8 mouse cellular contexts compared by ENCODE assay signal in genomic region chr11:102405544-102406285, GRCm38 (mm10). TPM values are rescaled to one million over a fixed set of nuclear protein-coding genes. Genes with fewer than 3 reads are reported as not detected.
DNase-seq lines count a peak whose midpoint lies in the region; ATAC-seq and TF ChIP-seq lines count a peak whose summit lies in the region.
"Had no signal": no experiment of that assay in that cellular context is flagged by ENCODE, and none has a peak within 500 bp of the region (broad histone marks: within the 10 kb centered on the region; RNA-seq: fewer than 3 reads in every experiment).

No protein-coding gene starts in this region.

- 86% methylated on average over 11 of the region's 11 CpGs for WGBS in kidney, embryonic 16.5 days
- 84% methylated on average over 11 of the region's 11 CpGs for WGBS in embryonic facial prominence, embryonic 13.5 days
- 89% methylated on average over 11 of the region's 11 CpGs for WGBS in hindbrain, postnatal 0 days
- 86% methylated on average over 11 of the region's 11 CpGs for WGBS in neural tube, embryonic 12.5 days

- H3K4me2 ChIP-seq in kidney, embryonic 16.5 days (replicated peaks; ENCODE audit: low read depth, low read length), result peak overlapping the region; percentile 72
- peak overlapping the region; percentile 94 for H3K4me2 ChIP-seq in embryonic facial prominence, embryonic 13.5 days
- peak overlapping the region; percentile 73 for H3K4me2 ChIP-seq in hindbrain, postnatal 0 days (ENCODE audit: low read depth, low read length)
- peak overlapping the region; percentile 90 for H3K4me2 ChIP-seq in neural tube, embryonic 12.5 days (replicated peaks)

- no peak for ATAC-seq in kidney, embryonic 16.5 days (ENCODE audit: low FRiP score, low TSS enrichment)
- no peak for ATAC-seq in embryonic facial prominence, embryonic 13.5 days (ENCODE audit: insufficient number of reproducible peaks, insufficient read depth, low FRiP score, low TSS enrichment, low read depth)
- ATAC-seq in hindbrain, postnatal 0 days, result no peak
- no peak for ATAC-seq in neural tube, embryonic 12.5 days (ENCODE audit: low FRiP score, low read depth)
- ATAC-seq in erythroid progenitor cell, adult 5-6 weeks (replicated peaks; ENCODE audit: low FRiP score, poor library complexity, severe bottlenecking), result no peak

- H3K9ac ChIP-seq in kidney, embryonic 16.5 days (replicated peaks; ENCODE audit: low read length), result peak overlapping the region; percentile 92
- H3K9ac ChIP-seq in embryonic facial prominence, embryonic 13.5 days, result peak overlapping the region; percentile 88
- peak overlapping the region; percentile 69; the same call in 1 of the 2 replicates for H3K9ac ChIP-seq in hindbrain, postnatal 0 days (replicated peaks; ENCODE audit: low read length)
- no peak overlapping the region for H3K9ac ChIP-seq in neural tube, embryonic 12.5 days

- no peak overlapping the region for H3K27ac ChIP-seq in kidney, embryonic 16.5 days (ENCODE audit: low read length)
- H3K27ac ChIP-seq in embryonic facial prominence, embryonic 13.5 days, result no peak overlapping the region
- H3K27ac ChIP-seq in hindbrain, postnatal 0 days, result no peak overlapping the region
- no peak overlapping the region for H3K27ac ChIP-seq in neural tube, embryonic 12.5 days

- H3K27me3 ChIP-seq in kidney, embryonic 16.5 days (ENCODE audit: insufficient read depth, low read length), result peaks cover 4% of the 10 kb centered on the region; the same call in 1 of the 2 replicates
- peaks cover 20% of the 10 kb centered on the region for H3K27me3 ChIP-seq in embryonic facial prominence, embryonic 13.5 days
- no peaks in the 10 kb centered on the region for H3K27me3 ChIP-seq in hindbrain, postnatal 0 days (ENCODE audit: insufficient read depth, low read length)
- peaks cover 5% of the 10 kb centered on the region; the same call in 1 of the 2 replicates for H3K27me3 ChIP-seq in neural tube, embryonic 12.5 days (replicated peaks)

- H3K9me3 ChIP-seq in kidney, embryonic 16.5 days (ENCODE audit: low read length), result no peaks in the 10 kb centered on the region
- H3K9me3 ChIP-seq in embryonic facial prominence, embryonic 13.5 days, result no peaks in the 10 kb centered on the region
- H3K9me3 ChIP-seq in hindbrain, postnatal 0 days (ENCODE audit: low read length), result no peaks in the 10 kb centered on the region
- no peaks in the 10 kb centered on the region for H3K9me3 ChIP-seq in neural tube, embryonic 12.5 days

- H3K36me3 ChIP-seq in kidney, embryonic 16.5 days (ENCODE audit: insufficient read depth, low read length), result peaks cover 21% of the 10 kb centered on the region
- H3K36me3 ChIP-seq in embryonic facial prominence, embryonic 13.5 days, result peaks cover 36% of the 10 kb centered on the region
- peaks cover 33% of the 10 kb centered on the region for H3K36me3 ChIP-seq in hindbrain, postnatal 0 days (ENCODE audit: insufficient read depth, low read length)
- H3K36me3 ChIP-seq in neural tube, embryonic 12.5 days, result peaks cover 37% of the 10 kb centered on the region

- peak overlapping the region; percentile 79 for H3K4me3 ChIP-seq in kidney, embryonic 16.5 days (ENCODE audit: low read length)
- peak overlapping the region; percentile 84 for H3K4me3 ChIP-seq in embryonic facial prominence, embryonic 13.5 days
- H3K4me3 ChIP-seq in hindbrain, postnatal 0 days (ENCODE audit: low read length), result no peak overlapping the region
- H3K4me3 ChIP-seq in neural tube, embryonic 12.5 days, result no peak overlapping the region

- DNase-seq in kidney, postnatal 14 days, result no peak
- DNase-seq in hindbrain, postnatal 0 days (ENCODE audit: low spot score), result no peak
- DNase-seq in thymus, postnatal 10 days (ENCODE audit: low spot score in 2 of 2), result no peak
- DNase-seq: lung, postnatal 14 days had no signal

- peaks cover 26% of the 10 kb centered on the region for H3K4me1 ChIP-seq in kidney, embryonic 16.5 days (ENCODE audit: insufficient read depth, low read length)
- peaks cover 29% of the 10 kb centered on the region for H3K4me1 ChIP-seq in embryonic facial prominence, embryonic 13.5 days
- H3K4me1 ChIP-seq in hindbrain, postnatal 0 days (ENCODE audit: insufficient read depth, low read length), result peaks cover 17% of the 10 kb centered on the region
- H3K4me1 ChIP-seq in neural tube, embryonic 12.5 days, result peaks cover 46% of the 10 kb centered on the region

- TF ChIP-seq CTCF in hindbrain, postnatal 0 days (IDR thresholded peaks at IDR 0.05; ENCODE audit: low read depth), result no peak

RNA-seq across cellular contexts. Expression of gene Slc25a39, which starts 2.0 kb away (rescaled TPM):
- polyA plus RNA-seq in kidney, embryonic 16.5 days (2015; fragmentation: Nextera tagmentation; extraction: Ambion mirVana), result 337 and 360 TPM in 2 replicates
- polyA plus RNA-seq in embryonic facial prominence, embryonic 13.5 days (2015; fragmentation: Nextera tagmentation; extraction: Ambion mirVana), result 191 and 195 TPM in 2 replicates
- 169 and 194 TPM in 2 replicates for total RNA-seq in hindbrain, postnatal 0 days (2014; rRNA removed)
- 165 and 176 TPM in 2 replicates for polyA plus RNA-seq in hindbrain, postnatal 0 days (2015; fragmentation: Nextera tagmentation; extraction: Ambion mirVana)
- 148 and 162 TPM in 2 replicates for polyA plus RNA-seq in neural tube, embryonic 12.5 days (2016; fragmentation: Nextera tagmentation; extraction: Ambion mirVana)
- 211 and 271 TPM in 2 replicates for total RNA-seq in erythroid progenitor cell, adult 5-6 weeks (2015; ENCODE audit: low replicate concordance)
- 78.9 and 80.8 TPM in 2 replicates for total RNA-seq in erythroid progenitor cell, adult 5-6 weeks (2017; ENCODE audit: low replicate concordance)

RNA-seq across cellular contexts. Expression of gene Rundc3a, which starts 12.5 kb away (rescaled TPM):
- 3.3 and 3.9 TPM in 2 replicates for polyA plus RNA-seq in kidney, embryonic 16.5 days (2015; fragmentation: Nextera tagmentation; extraction: Ambion mirVana)
- polyA plus RNA-seq in embryonic facial prominence, embryonic 13.5 days (2015; fragmentation: Nextera tagmentation; extraction: Ambion mirVana), result 3.6 and 5.2 TPM in 2 replicates
- total RNA-seq in hindbrain, postnatal 0 days (2014; rRNA removed), result 310 and 349 TPM in 2 replicates
- polyA plus RNA-seq in hindbrain, postnatal 0 days (2015; fragmentation: Nextera tagmentation; extraction: Ambion mirVana), result 114 and 125 TPM in 2 replicates
- 152 and 171 TPM in 2 replicates for polyA plus RNA-seq in neural tube, embryonic 12.5 days (2016; fragmentation: Nextera tagmentation; extraction: Ambion mirVana)
- total RNA-seq in erythroid progenitor cell, adult 5-6 weeks (2015; ENCODE audit: low replicate concordance), result not detected in 2 replicates
- total RNA-seq in erythroid progenitor cell, adult 5-6 weeks (2017; ENCODE audit: low replicate concordance), result not detected in 2 replicates

RNA-seq across cellular contexts. Expression of gene Grn, which starts 24.4 kb away (rescaled TPM):
- 208 and 213 TPM in 2 replicates for polyA plus RNA-seq in kidney, embryonic 16.5 days (2015; fragmentation: Nextera tagmentation; extraction: Ambion mirVana)
- 124 and 126 TPM in 2 replicates for polyA plus RNA-seq in embryonic facial prominence, embryonic 13.5 days (2015; fragmentation: Nextera tagmentation; extraction: Ambion mirVana)
- 85.6 and 98.5 TPM in 2 replicates for total RNA-seq in hindbrain, postnatal 0 days (2014; rRNA removed)
- 98.4 and 104 TPM in 2 replicates for polyA plus RNA-seq in hindbrain, postnatal 0 days (2015; fragmentation: Nextera tagmentation; extraction: Ambion mirVana)
- polyA plus RNA-seq in neural tube, embryonic 12.5 days (2016; fragmentation: Nextera tagmentation; extraction: Ambion mirVana), result 75.2 and 86.1 TPM in 2 replicates
- total RNA-seq in erythroid progenitor cell, adult 5-6 weeks (2015; ENCODE audit: low replicate concordance), result 90.1 and 125 TPM in 2 replicates
- 38.5 and 49.9 TPM in 2 replicates for total RNA-seq in erythroid progenitor cell, adult 5-6 weeks (2017; ENCODE audit: low replicate concordance)

RNA-seq across cellular contexts. Expression of gene Slc4a1, which starts 39.7 kb away (rescaled TPM):
- polyA plus RNA-seq in kidney, embryonic 16.5 days (2015; fragmentation: Nextera tagmentation; extraction: Ambion mirVana), result 9.0 and 9.6 TPM in 2 replicates
- polyA plus RNA-seq in embryonic facial prominence, embryonic 13.5 days (2015; fragmentation: Nextera tagmentation; extraction: Ambion mirVana), result 6.3 and 16.6 TPM in 2 replicates
- total RNA-seq in hindbrain, postnatal 0 days (2014; rRNA removed), result 0.22 and 0.84 TPM in 2 replicates
- 0.48 and 0.54 TPM in 2 replicates for polyA plus RNA-seq in hindbrain, postnatal 0 days (2015; fragmentation: Nextera tagmentation; extraction: Ambion mirVana)
- 18.8 and 23.6 TPM in 2 replicates for polyA plus RNA-seq in neural tube, embryonic 12.5 days (2016; fragmentation: Nextera tagmentation; extraction: Ambion mirVana)
- total RNA-seq in erythroid progenitor cell, adult 5-6 weeks (2015; ENCODE audit: low replicate concordance), result 5,198 and 5,361 TPM in 2 replicates
- 5,184 and 5,388 TPM in 2 replicates for total RNA-seq in erythroid progenitor cell, adult 5-6 weeks (2017; ENCODE audit: low replicate concordance)

RNA-seq across cellular contexts. Expression of gene Fam171a2, which starts 41.8 kb away (rescaled TPM):
- 5.3 and 5.8 TPM in 2 replicates for polyA plus RNA-seq in kidney, embryonic 16.5 days (2015; fragmentation: Nextera tagmentation; extraction: Ambion mirVana)
- polyA plus RNA-seq in embryonic facial prominence, embryonic 13.5 days (2015; fragmentation: Nextera tagmentation; extraction: Ambion mirVana), result 8.1 and 8.2 TPM in 2 replicates
- total RNA-seq in hindbrain, postnatal 0 days (2014; rRNA removed), result 546 and 699 TPM in 2 replicates
- polyA plus RNA-seq in hindbrain, postnatal 0 days (2015; fragmentation: Nextera tagmentation; extraction: Ambion mirVana), result 20.6 and 21.0 TPM in 2 replicates
- polyA plus RNA-seq in neural tube, embryonic 12.5 days (2016; fragmentation: Nextera tagmentation; extraction: Ambion mirVana), result 23.3 and 23.7 TPM in 2 replicates
- not detected in 2 replicates for total RNA-seq in erythroid progenitor cell, adult 5-6 weeks (2015; ENCODE audit: low replicate concordance)
- total RNA-seq in erythroid progenitor cell, adult 5-6 weeks (2017; ENCODE audit: low replicate concordance), result not detected in 2 replicates

Comparison
In these comparisons a context has a peak if more than half of its experiments do, and no peak if none do; other contexts are left out.
1. H3K4me3 ChIP-seq: peak in kidney, embryonic 16.5 days (single experiment) and embryonic facial prominence, embryonic 13.5 days (single experiment); none in hindbrain, postnatal 0 days (single experiment) and neural tube, embryonic 12.5 days (single experiment).
2. RNA of gene Rundc3a, which starts 12.5 kb away (polyA plus RNA-seq): 152 to 171 TPM in neural tube, embryonic 12.5 days and 114 to 125 TPM in hindbrain, postnatal 0 days; 3.6 to 5.2 TPM in embryonic facial prominence, embryonic 13.5 days and 3.3 to 3.9 TPM in kidney, embryonic 16.5 days; every median in the first group is over 10 times any median in the second.
3. Peak in every context shown above with its lines, with median percentiles within 50 percentile points of each other: H3K4me2 ChIP-seq.